19 mouse cellular contexts compared by ENCODE assay signal in the genomic region with DNA sequence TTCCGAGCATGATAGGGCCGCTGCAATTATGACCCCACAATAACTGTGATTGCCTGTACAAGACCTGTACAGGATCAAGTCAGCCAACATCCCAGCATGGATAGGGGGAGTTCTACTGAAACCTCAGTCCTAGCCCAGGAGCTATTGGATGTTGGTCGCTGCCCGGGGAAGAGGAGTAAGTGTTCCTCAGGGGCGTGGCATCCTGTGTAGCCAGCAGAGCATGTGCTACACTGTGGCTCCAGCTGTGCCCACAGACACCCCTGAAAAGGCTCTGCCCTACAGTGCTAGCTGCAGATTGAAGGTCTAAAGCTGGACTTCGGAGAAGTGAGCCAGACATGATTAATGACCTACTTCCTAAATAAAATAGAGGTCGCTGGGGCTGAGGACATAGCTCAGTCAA.
A peak's percentile ranks its signal among the peaks of the same experiment; 100 is the strongest.
DNase-seq lines count a peak whose midpoint lies in the region; ATAC-seq lines count a peak whose summit lies in the region.
"Had no signal": no experiment of that assay in that cellular context is flagged by ENCODE, and none has a peak within 500 bp of the region (broad histone marks: within the 10 kb centered on the region; RNA-seq: fewer than 3 reads in every experiment).

No protein-coding gene starts in this region.

- no peak for ATAC-seq in CD4-positive, CD25-positive, alpha-beta regulatory T cell, adult 4 months
- ATAC-seq: activated CD4-positive, CD25-positive, alpha-beta regulatory T cell, adult 4 months; forebrain, embryonic 13.5 days; forebrain, embryonic 15.5 days; Patski had no signal

- intact Hi-C loops in heart, postnatal 10 days (cut with DNase I), result no loop called here
- intact Hi-C loops in heart, postnatal 36 days (cut with DNase I), result no loop called here

- DNase-seq in CD4-positive, CD25-positive, alpha-beta regulatory T cell, adult 2 months (ENCODE audit: low read depth, low spot score), result peak; percentile 21
- peak; percentile 32 for DNase-seq in thymus, postnatal 0 days (ENCODE audit: low spot score)
- no peak for DNase-seq in thymus, adult 18-20 months
- DNase-seq in thymus, postnatal 36 days, result peak; percentile 45 to 69
- no peak for DNase-seq in heart, postnatal 10 days
- no peak for DNase-seq in heart, postnatal 36 days
- DNase-seq: adrenal gland, adult 8-10 months; adrenal gland, postnatal 14 days; B cell, adult 2 months; cerebellum, adult 11-12 months; cerebellum, adult 2 months; cerebellum, adult 9-10 months; cerebellum, postnatal 10 days; cerebellum, postnatal 25 days had no signal

Comparison
In these comparisons a context has a peak if more than half of its experiments do, and no peak if none do; other contexts are left out.
1. DNase-seq: peak in CD4-positive, CD25-positive, alpha-beta regulatory T cell, adult 2 months (single experiment), thymus, postnatal 0 days (single experiment) and thymus, postnatal 36 days (2 of 2); none in thymus, adult 18-20 months (0 of 2), heart, postnatal 10 days (0 of 2) and heart, postnatal 36 days (0 of 2).